Comparison of ENCODE assay signal across 1 mouse cellular context in the genomic region with DNA sequence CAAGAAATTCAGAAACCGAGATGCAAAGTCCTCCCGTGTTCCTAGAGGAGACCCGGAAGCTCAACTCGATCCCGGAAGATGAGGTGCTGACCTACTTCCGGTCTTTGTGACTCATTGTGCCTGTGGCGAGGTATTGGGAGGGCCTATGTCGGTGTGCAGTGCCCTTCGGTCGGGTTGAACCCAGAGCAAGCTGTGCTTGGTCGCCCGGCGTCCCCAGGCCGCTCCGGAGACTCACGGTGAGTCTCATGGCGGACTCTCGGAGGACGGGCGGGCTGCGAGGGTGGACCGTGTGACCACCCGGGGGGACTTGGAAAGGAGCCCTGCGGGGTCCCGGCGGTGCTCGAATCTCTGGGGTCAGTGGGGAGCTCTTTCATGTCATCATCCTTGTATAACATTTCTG.
TF ChIP-seq lines count a peak whose summit lies in the region.

TSS of gene Zkscan1 (plus strand) at position 89 of the 400 bp plus-strand sequence.

TF ChIP-seq in CH12.LX, 34 proteins besides CTCF, POLR2A, EP300 and RAD21 (continued from another document):
- TF ChIP-seq SMC3 (IDR thresholded peaks at IDR 0.05; ENCODE audit: low read depth, low read length) (no peak), GABPA (IDR thresholded peaks at IDR 0.05; ENCODE audit: insufficient replicate concordance, low read depth, low read length) (peak; percentile 81), BHLHE40 (IDR thresholded peaks at IDR 0.05; ENCODE audit: low read depth, low read length) (no peak), UBTF (IDR thresholded peaks at IDR 0.05; ENCODE audit: low read depth, low read length) (no peak), JUN (IDR thresholded peaks at IDR 0.05; ENCODE audit: insufficient read depth, low read depth, low read length) (peak; percentile 36; the same call in 1 of the 2 replicates), E2F4 (IDR thresholded peaks at IDR 0.05; ENCODE audit: insufficient replicate concordance, low read depth, low read length) (no peak), JUND (conservative IDR thresholded peaks at IDR 0.05; ENCODE audit: low read depth, low read length) (peak; percentile 54; the same call in 1 of the 2 replicates), POLR2AphosphoS2 (IDR thresholded peaks at IDR 0.05; ENCODE audit: low read depth, low read length) (peak; percentile 86; the same call in 1 of the 2 replicates), CHD2 (IDR thresholded peaks at IDR 0.05; ENCODE audit: low read length) (no peak), MAX (IDR thresholded peaks at IDR 0.05; ENCODE audit: low read length) (no peak), CHD1 (IDR thresholded peaks at IDR 0.05; ENCODE audit: low read depth, low read length) (no peak), HCFC1 (IDR thresholded peaks at IDR 0.05; ENCODE audit: low read depth, low read length) (peak; percentile 90), PAX5 (IDR thresholded peaks at IDR 0.05; ENCODE audit: low read length) (no peak), KAT2A (IDR thresholded peaks at IDR 0.05; ENCODE audit: insufficient replicate concordance, low read length) (peak; percentile 89; the same call in 1 of the 2 replicates), MEF2A (IDR thresholded peaks at IDR 0.05; ENCODE audit: borderline replicate concordance, low read depth, low read length) (no peak), MXI1 (IDR thresholded peaks at IDR 0.05; ENCODE audit: low read depth, low read length) (0 out of 2 replicates have a peak, but pooled peaks have one; percentile 77)
